Comparison of ENCODE assay signal across 23 mouse cellular contexts in genomic region chr6:99742866-99743265, GRCm38 (mm10). TPM values are rescaled to one million over a fixed set of nuclear protein-coding genes. Genes with fewer than 3 reads are reported as not detected.
DNase-seq lines count a peak whose midpoint lies in the region; ATAC-seq and TF ChIP-seq lines count a peak whose summit lies in the region.
"Had no signal": no experiment of that assay in that cellular context is flagged by ENCODE, and none has a peak within 500 bp of the region (broad histone marks: within the 10 kb centered on the region; RNA-seq: fewer than 3 reads in every experiment).

No protein-coding gene starts in this region.

- TF ChIP-seq POLR2A in cerebellum, adult 2 months (IDR thresholded peaks at IDR 0.05; ENCODE audit: borderline replicate concordance, insufficient read depth, low read length): no peak

- no peak overlapping the region for H3K4me3 ChIP-seq in cerebellum, adult 2 months (replicated peaks; ENCODE audit: insufficient read depth, low read depth, low read length)
- H3K4me3 ChIP-seq in ES-E14 (ENCODE audit: insufficient read depth in 1 of 2, low read depth in 1 of 2, low read length in 2 of 2, poor library complexity in 1 of 2, severe bottlenecking in 1 of 2): no peak overlapping the region
- H3K4me3 ChIP-seq in heart, embryonic 10.5 days: no peak overlapping the region
- no peak overlapping the region for H3K4me3 ChIP-seq in liver, embryonic 12.5 days
- H3K4me3 ChIP-seq: hindbrain, embryonic 13.5 days; left cerebral cortex, adult 2 months; limb, embryonic 15.5 days had no signal

- H3K27me3 ChIP-seq in cerebellum, adult 2 months (ENCODE audit: control insufficient read depth, insufficient read depth, low read length): no peaks in the 10 kb centered on the region
- no peaks in the 10 kb centered on the region for H3K27me3 ChIP-seq in heart, embryonic 10.5 days (ENCODE audit: insufficient read depth, poor library complexity, severe bottlenecking)
- no peaks in the 10 kb centered on the region for H3K27me3 ChIP-seq in liver, embryonic 12.5 days (replicated peaks)
- H3K27me3 ChIP-seq: limb, embryonic 15.5 days had no signal

- intact Hi-C loops in left cerebral cortex, postnatal 14 days (cut with DNase I): no loop called here

- no peaks in the 10 kb centered on the region for H3K9me3 ChIP-seq in ES-E14 (ENCODE audit: control insufficient read depth, insufficient read depth, low read depth, low read length)
- no peaks in the 10 kb centered on the region for H3K9me3 ChIP-seq in heart, embryonic 10.5 days
- no peaks in the 10 kb centered on the region for H3K9me3 ChIP-seq in liver, embryonic 12.5 days (replicated peaks)
- H3K9me3 ChIP-seq: hindbrain, embryonic 13.5 days; limb, embryonic 15.5 days had no signal

- TF ChIP-seq CTCF in cerebellum, adult 2 months (IDR thresholded peaks at IDR 0.05; ENCODE audit: borderline replicate concordance, insufficient read depth, low read depth, low read length): no peak

- no peak overlapping the region for H3K9ac ChIP-seq in ES-E14 (ENCODE audit: insufficient read depth, low read depth, low read length, poor library complexity, severe bottlenecking)
- H3K9ac ChIP-seq in liver, embryonic 12.5 days: no peak overlapping the region
- H3K9ac ChIP-seq: hindbrain, embryonic 13.5 days; limb, embryonic 15.5 days had no signal

- in situ Hi-C loops in ES-E14 (cut with MboI; ENCODE audit: low sequenced_read_pairs in 2 of 2, unreplicated experiment in 2 of 2): no loop called here

- H3K27ac ChIP-seq in cerebellum, adult 2 months (ENCODE audit: insufficient read depth, low read length): no peak overlapping the region
- no peak overlapping the region for H3K27ac ChIP-seq in ES-E14 (ENCODE audit: insufficient read depth, low read depth, low read length, poor library complexity, severe bottlenecking)
- no peak overlapping the region for H3K27ac ChIP-seq in heart, embryonic 10.5 days
- no peak overlapping the region for H3K27ac ChIP-seq in liver, embryonic 12.5 days
- H3K27ac ChIP-seq: hindbrain, embryonic 13.5 days; left cerebral cortex, adult 2 months; limb, embryonic 15.5 days had no signal

- no peaks in the 10 kb centered on the region for H3K36me3 ChIP-seq in ES-E14 (ENCODE audit: control insufficient read depth, insufficient read depth, low read length, poor library complexity, severe bottlenecking)
- no peaks in the 10 kb centered on the region for H3K36me3 ChIP-seq in heart, embryonic 10.5 days
- H3K36me3 ChIP-seq in liver, embryonic 12.5 days: no peaks in the 10 kb centered on the region
- H3K36me3 ChIP-seq: hindbrain, embryonic 13.5 days; limb, embryonic 15.5 days had no signal

- peak; percentile 21 to 28 for DNase-seq in cerebellum, postnatal 14 days
- no peak for DNase-seq in cerebellum, adult 2 months
- DNase-seq in left cerebral cortex, postnatal 14 days (ENCODE audit: low spot score in 2 of 2): peak; percentile 14 to 39
- DNase-seq in left cerebral cortex, adult 9 months (ENCODE audit: low spot score in 2 of 2): no peak
- peak; percentile 40 for DNase-seq in ES-E14 (ENCODE audit: low read depth, low spot score)
- peak; percentile 44 for DNase-seq in layer of hippocampus, adult 9-11 months
- no peak for DNase-seq in heart, embryonic 10.5 days (ENCODE audit: low spot score)
- DNase-seq: adrenal gland, postnatal 10 days; cerebellum, postnatal 25 days; heart, adult 18-20 months; kidney, adult 8-10 months; kidney, postnatal 36 days; lung, adult 18-20 months; lung, postnatal 36 days; thymus, postnatal 14 days had no signal

- H3K4me2 ChIP-seq in liver, embryonic 12.5 days: no peak overlapping the region
- H3K4me2 ChIP-seq: hindbrain, embryonic 13.5 days; limb, embryonic 15.5 days had no signal

- H3K4me1 ChIP-seq in cerebellum, adult 2 months (ENCODE audit: control insufficient read depth, insufficient read depth, low read length): no peaks in the 10 kb centered on the region
- H3K4me1 ChIP-seq in ES-E14 (ENCODE audit: control insufficient read depth in 2 of 2, insufficient read depth in 2 of 2, low read length in 2 of 2, poor library complexity in 1 of 2): peaks cover 3 to 6% of the 10 kb centered on the region in 2 experiments
- no peaks in the 10 kb centered on the region for H3K4me1 ChIP-seq in heart, embryonic 10.5 days
- H3K4me1 ChIP-seq in liver, embryonic 12.5 days: no peaks in the 10 kb centered on the region
- H3K4me1 ChIP-seq: hindbrain, embryonic 13.5 days; limb, embryonic 15.5 days had no signal

- 16% methylated on average over 3 of the region's 3 CpGs for WGBS in cerebellum, adult 2 months
- WGBS in heart, embryonic 10.5 days: 71% methylated on average over 3 of the region's 3 CpGs
- WGBS in liver, embryonic 12.5 days (ENCODE audit: insufficient replicate concordance): 72% methylated on average over 3 of the region's 3 CpGs

- no peak for ATAC-seq in liver, embryonic 12.5 days
- ATAC-seq: midbrain, embryonic 16.5 days had no signal

TF ChIP-seq in ES-E14, 5 proteins besides CTCF, POLR2A, EP300 and RAD21:
- TF ChIP-seq MAFK (IDR thresholded peaks at IDR 0.05; ENCODE audit: insufficient read depth, low read depth, low read length) (no peak), ZNF384 (IDR thresholded peaks at IDR 0.05; ENCODE audit: low read depth, low read length) (no peak), CHD2 (IDR thresholded peaks at IDR 0.05; ENCODE audit: low read depth, low read length) (no peak), HCFC1 (IDR thresholded peaks at IDR 0.05; ENCODE audit: borderline replicate concordance, insufficient read depth, low read length) (no peak), ZC3H11A (IDR thresholded peaks at IDR 0.05; ENCODE audit: borderline replicate concordance, low read depth, low read length) (no peak)

RNA-seq across cellular contexts. Expression of gene Prok2, which starts 16.7 kb away (rescaled TPM):
- polyA plus RNA-seq in cerebellum, adult 2 months (2012; rRNA removed): not detected in 2 replicates
- 1 to 10 TPM; 1.0 to 1.4 TPM for total RNA-seq in left cerebral cortex, postnatal 14 days (2021)
- total RNA-seq in ES-E14 (2012; rRNA removed): not detected in 2 replicates
- polyA plus RNA-seq in heart, embryonic 10.5 days (2016; fragmentation: Nextera tagmentation; extraction: Ambion mirVana): 0.11 TPM in 1 of 2 replicates, not detected in the other
- polyA plus RNA-seq in liver, embryonic 12.5 days (2016; fragmentation: Nextera tagmentation; extraction: Ambion mirVana): not detected in 2 replicates
- total RNA-seq: adrenal gland, postnatal 10 days; gastrocnemius, adult 8-10 months; heart, adult 18-20 months had no signal
- polyA plus RNA-seq: heart, embryonic 16.5 days; neural tube, embryonic 11.5 days had no signal

RNA-seq across cellular contexts. Expression of gene Gpr27, which starts 50.4 kb away (rescaled TPM):
- 10.0 and 10.4 TPM in 2 replicates for polyA plus RNA-seq in cerebellum, adult 2 months (2012; rRNA removed)
- 10 to 100 TPM; 48.0 to 48.6 TPM for total RNA-seq in left cerebral cortex, postnatal 14 days (2021)
- 1.7 and 2.6 TPM in 2 replicates for total RNA-seq in ES-E14 (2012; rRNA removed)
- 0.68 and 0.92 TPM in 2 replicates for polyA plus RNA-seq in heart, embryonic 10.5 days (2016; fragmentation: Nextera tagmentation; extraction: Ambion mirVana)
- polyA plus RNA-seq in liver, embryonic 12.5 days (2016; fragmentation: Nextera tagmentation; extraction: Ambion mirVana): 0.23 and 0.39 TPM in 2 replicates

Comparison
In these comparisons a context has a peak if more than half of its experiments do, and no peak if none do; other contexts are left out.
1. DNase-seq: peak in cerebellum, postnatal 14 days (2 of 2), left cerebral cortex, postnatal 14 days (2 of 2), ES-E14 (single experiment) and layer of hippocampus, adult 9-11 months (single experiment); none in cerebellum, adult 2 months (0 of 2), left cerebral cortex, adult 9 months (0 of 2) and heart, embryonic 10.5 days (single experiment).